Mouse (Mus musculus) bone marrow, adult 2 months (tissue): ENCODE measurements around the gene Hmgcl. TPM values are rescaled to one million over a fixed set of nuclear protein-coding genes. Genes with fewer than 3 reads are reported as not detected.
"Not testable (repeated sequence)": the region's sequence is repeated elsewhere in the genome, so short reads cannot be mapped to it uniquely, and the experiment has no call there.

Experiments used
- H3K27ac ChIP-seq: fragments of 200-500 bp; 2 replicates; pipeline ENCODE4 v1.5.1; 2012; ENCODE audit warnings: low read depth, mild to moderate bottlenecking, control low read depth, inconsistent platforms, low read length; ENCODE audit not compliant: control insufficient read depth, poor library complexity, insufficient read depth
- H3K4me1 ChIP-seq: fragments of 200-500 bp; 2 replicates; pipeline ENCODE4 v1.6.1; 2011; ENCODE audit warnings: low read length; ENCODE audit not compliant: control insufficient read depth, insufficient read depth
- H3K4me3 ChIP-seq: fragments of 200-500 bp; replicated peaks from 2 replicates; pipeline ENCODE3; 2011; ENCODE audit warnings: mild to moderate bottlenecking, low read depth, low read length, control low read depth; ENCODE audit not compliant: control insufficient read depth
- CTCF ChIP-seq: fragments of 200-500 bp; IDR thresholded peaks from 2 replicates; pipeline ENCODE4 v1.5.1; 2011; ENCODE audit warnings: low read length, control low read depth; ENCODE audit not compliant: control insufficient read depth, insufficient read depth
- POLR2A ChIP-seq: fragments of 200-500 bp; IDR thresholded peaks from 2 replicates; pipeline ENCODE4 v1.6.1; 2011; ENCODE audit warnings: low read depth, mild to moderate bottlenecking, control low read depth, low read length, borderline replicate concordance; ENCODE audit not compliant: control insufficient read depth
- WGBS: fragments of 180-500 bp; shearing (Covaris S2); methylation state at CpG from one replicate; pipeline ENCODE4 v1.1.7; 2018; 5-methylcytosine and 5-hydroxymethylcytosine counted together
- polyA plus RNA-seq: library from polyadenylated mRNA; stranded (reverse); fragments of >200 nt; gene quantifications from 2 replicates; pipeline ENCODE4 v1.2.4, GENCODE M21; 2011; ENCODE audit warnings: low replicate concordance; ENCODE audit not compliant: missing spikeins, insufficient read depth, insufficient read length

Gene Hmgcl
- polyA plus RNA-seq, 1 experiment: 65.5 TPM

DNA sequence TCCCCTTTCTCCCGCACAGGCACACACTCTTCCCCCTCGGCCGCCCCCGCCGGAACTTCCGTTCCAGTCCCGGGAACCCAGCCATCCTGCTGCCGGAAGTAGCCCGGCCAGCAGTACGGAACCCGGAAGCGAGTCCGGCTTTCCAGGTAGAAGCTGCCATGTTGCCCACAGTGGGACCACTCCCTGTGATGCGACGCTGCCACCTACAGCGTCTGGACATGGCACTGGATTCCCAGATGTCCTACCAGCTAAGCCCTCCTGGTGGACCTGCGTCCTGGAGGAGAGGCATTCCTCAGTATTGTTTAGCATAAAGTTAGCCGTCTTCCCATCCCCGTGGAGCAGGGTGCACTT, 26.3 kb downstream of the Hmgcl start, which contains the start of gene Lypla2:
Lypla2 (minus strand) TSS at position 71 of the 351 bp plus-strand sequence.
- peak within 1 kb of the TSS; percentile 88 for H3K27ac ChIP-seq
- peak within 1 kb of the TSS; percentile 69 for H3K4me3 ChIP-seq
- peaks cover 4% of the 10 kb centered on the region for H3K4me1 ChIP-seq
- TF ChIP-seq CTCF (no peak), POLR2A (peak; percentile 84; the same call in 1 of the 2 replicates)
- under 1% methylated on average over 19 of the region's 19 CpGs for WGBS

DNA sequence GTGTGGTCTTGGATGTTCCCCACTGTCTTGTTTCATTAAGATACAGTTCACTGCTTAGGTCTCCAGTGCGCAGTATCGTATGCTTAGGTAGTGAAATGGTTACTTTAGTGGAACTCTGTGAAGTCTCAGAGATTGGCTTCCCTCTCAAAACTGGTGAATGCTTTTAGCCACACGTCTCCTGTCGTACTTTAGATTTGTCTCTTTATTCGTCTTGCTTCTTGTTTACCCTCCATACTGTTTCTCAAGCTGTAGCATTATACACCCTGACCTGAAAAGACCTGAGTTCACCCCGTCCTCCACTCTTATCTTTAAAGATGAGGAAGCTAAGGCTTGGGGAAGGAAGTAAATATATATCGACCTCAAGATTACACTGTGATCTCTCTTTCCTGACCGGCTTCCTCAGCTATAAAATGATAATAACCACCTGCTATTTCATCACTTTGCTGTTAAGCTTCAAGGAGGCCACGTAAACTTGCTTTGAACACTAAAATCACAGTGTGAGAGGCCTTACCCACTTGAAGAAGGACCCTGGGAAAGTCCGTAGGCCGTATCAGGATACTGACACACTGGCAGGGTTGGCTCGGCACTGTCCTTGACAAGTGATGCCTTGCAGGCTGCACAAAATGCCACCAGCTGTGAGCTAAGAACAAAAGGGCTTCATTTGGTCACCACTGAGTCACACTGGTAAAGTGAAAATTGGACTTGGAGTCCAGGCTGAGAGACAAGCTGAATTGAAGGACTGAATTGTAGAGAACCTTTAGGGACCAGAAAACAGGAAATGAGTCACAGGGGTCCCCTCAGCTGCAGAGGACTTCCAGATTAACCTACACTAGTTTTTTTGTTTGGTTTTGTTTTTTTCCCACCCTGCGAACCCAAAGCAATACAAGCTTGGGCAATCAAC, 26.9 kb downstream of the Hmgcl start:
- WGBS: 12% methylated on average over 13 of the region's 13 CpGs
- peak overlapping the region; percentile 69 for H3K4me3 ChIP-seq
- peak overlapping the region; percentile 88 for H3K27ac ChIP-seq
- TF ChIP-seq POLR2A (no peak), CTCF (no peak)
- peaks cover 4% of the 10 kb centered on the region for H3K4me1 ChIP-seq

DNA sequence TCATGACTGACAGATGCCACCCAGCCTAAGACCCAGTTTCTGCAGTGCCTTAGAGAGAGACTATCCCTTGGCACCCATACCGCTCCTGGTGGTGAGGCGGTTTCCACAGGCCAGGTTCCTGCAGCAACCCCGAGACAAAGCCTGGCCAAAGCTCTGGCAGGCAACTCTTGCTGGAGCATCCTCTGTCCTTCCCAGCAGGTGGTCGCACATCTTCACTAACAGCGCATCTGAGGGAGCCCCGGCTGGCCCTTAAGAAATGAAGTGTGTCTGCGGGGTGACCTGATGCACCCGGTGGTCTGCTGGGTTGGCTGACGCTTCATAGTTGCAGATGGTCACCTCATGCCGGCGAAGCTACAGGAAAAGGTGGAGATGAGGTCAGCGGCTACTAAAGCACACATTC, 29.9 kb downstream of the Hmgcl start:
- WGBS: 94% methylated on average over 12 of the region's 12 CpGs

DNA sequence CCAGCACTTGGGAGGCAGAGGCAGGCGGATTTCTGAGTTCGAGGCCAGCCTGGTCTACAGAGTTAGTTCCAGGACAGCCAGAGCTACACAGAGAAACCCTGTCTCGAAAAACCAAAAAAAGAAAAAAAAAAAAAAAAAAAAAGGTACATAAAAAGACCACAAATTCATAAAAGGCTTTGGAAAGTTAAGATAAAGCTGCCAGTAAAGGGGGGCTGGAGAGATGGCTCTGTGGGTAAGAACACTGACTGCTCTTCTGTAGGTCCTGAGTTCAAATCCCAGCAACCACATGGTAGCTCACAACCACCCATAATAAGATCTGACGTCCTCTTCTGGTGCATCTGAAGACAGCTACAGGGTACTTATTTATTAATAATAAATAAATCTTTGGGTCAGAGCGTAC, 34.0 kb downstream of the Hmgcl start:
- not testable (repeated sequence) for H3K4me1 ChIP-seq, H3K4me3 ChIP-seq, H3K27ac ChIP-seq
- WGBS: 84% methylated on average over 5 of the region's 5 CpGs

More for the DNA sequence above, 29.9 kb downstream of the Hmgcl start:
- no peak for TF ChIP-seq CTCF
- no peak for TF ChIP-seq POLR2A
- peaks cover 6% of the 10 kb centered on the region for H3K4me1 ChIP-seq
- H3K27ac ChIP-seq: no peak overlapping the region
- H3K4me3 ChIP-seq: no peak overlapping the region

DNA sequence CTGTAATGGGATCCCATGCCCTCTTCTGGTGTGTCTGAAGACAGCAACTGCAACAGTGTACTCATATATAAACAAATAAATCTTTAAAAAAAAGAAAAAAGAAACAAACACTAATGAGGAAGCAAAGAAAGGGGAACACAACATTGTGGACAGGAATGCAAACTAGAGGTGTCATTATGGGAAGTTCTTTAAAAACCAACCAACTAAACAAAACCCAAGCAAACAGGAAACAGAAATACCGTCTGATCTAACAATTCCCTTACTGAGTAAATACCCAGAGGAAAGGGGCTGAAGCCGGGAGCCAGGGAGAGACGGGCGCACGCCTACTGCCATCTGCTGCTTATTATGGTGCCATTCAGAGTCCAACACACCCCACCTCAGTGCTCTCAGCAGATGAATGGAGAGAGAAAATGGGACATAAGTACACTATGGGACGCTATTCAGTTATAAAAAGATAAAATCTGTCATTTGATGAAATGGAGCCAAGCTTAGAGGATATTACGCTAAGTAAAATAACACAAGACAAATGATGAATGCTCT, 35.3 kb downstream of the Hmgcl start:
- 51% methylated on average over 7 of the region's 7 CpGs for WGBS
- peak overlapping the region; percentile 79; the same call in 1 of the 2 replicates for H3K27ac ChIP-seq
- no peak overlapping the region for H3K4me3 ChIP-seq
- H3K4me1 ChIP-seq: peaks cover 1% of the 10 kb centered on the region
- TF ChIP-seq CTCF (no peak), POLR2A (no peak)

DNA sequence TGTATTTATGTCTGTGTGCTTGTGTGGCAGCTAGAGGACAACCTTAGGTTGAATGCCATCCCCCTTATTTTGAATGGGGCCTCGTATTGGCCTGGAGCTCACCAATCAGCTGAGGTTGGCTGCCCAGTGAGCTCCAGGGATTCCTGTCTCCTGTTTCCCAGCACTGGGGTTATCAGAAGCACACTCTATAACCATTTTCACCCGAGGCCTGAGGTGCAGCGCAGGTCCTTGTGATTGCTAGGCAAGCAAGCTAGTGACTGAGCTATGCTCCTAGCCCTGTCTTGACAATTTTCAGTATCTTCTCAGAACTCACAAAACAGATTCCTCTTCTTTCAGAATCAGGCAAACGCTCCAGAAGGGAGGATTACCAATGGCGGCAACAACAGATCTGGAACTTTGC, 38.3 kb downstream of the Hmgcl start:
- no peak for TF ChIP-seq CTCF
- WGBS: 89% methylated on average over 5 of the region's 5 CpGs
- H3K4me1 ChIP-seq: peaks cover 1% of the 10 kb centered on the region
- peak overlapping the region; percentile 35 for H3K4me3 ChIP-seq
- H3K27ac ChIP-seq: peak overlapping the region; percentile 68

DNA sequence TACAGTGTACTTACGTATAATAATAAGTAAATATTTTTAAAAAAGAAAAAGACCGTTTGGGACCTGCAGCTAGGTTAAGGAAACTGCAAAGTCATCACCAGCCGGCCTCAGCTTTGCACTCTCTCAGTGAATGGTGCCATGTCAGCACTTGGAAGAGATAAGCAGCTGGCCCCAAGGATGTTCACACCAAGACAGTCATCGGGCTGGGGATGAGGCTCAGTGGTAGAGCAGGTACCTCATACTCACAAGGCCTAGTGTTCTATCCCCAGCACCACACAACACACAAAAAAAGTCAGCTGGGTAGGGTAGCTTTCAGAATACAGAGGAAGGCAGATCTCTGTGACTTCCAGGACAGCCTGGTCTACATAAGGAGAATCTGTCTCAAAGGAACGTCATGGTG, 38.9 kb downstream of the Hmgcl start:
- Histone ChIP-seq H3K4me3 (no peak overlapping the region), H3K27ac (peak overlapping the region; percentile 39), H3K4me1 (peaks cover 1% of the 10 kb centered on the region)
- WGBS: 60% methylated on average over 5 of the region's 5 CpGs
- no peak for TF ChIP-seq CTCF
- no peak for TF ChIP-seq POLR2A

DNA sequence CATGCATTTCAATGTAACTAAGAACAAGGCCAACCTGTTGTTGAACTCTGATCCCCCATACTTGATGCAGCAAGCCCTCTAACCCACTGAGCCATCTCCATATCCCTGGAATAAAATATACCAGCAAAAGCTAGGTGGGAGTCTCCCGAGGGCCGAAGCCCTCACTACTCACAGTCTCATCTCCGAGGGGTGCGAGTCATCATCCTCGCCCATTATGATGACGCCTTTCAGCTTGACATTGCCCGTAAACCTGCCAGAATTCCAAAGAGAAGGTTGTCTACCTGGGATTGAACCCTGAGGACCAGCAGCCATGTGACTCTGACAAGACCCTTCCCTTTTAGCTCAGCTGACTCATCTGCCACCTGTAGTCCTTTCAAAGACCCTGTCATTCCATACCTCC, 39.5 kb downstream of the Hmgcl start:
- WGBS: 92% methylated on average over 7 of the region's 7 CpGs
- Histone ChIP-seq H3K4me3 (peak overlapping the region; percentile 84), H3K27ac (peak overlapping the region; percentile 2; the same call in 1 of the 2 replicates), H3K4me1 (peaks cover under 1% of the 10 kb centered on the region)
- no peak for TF ChIP-seq POLR2A
- TF ChIP-seq CTCF: no peak
